Mouse (Mus musculus) hindbrain, embryonic 12.5 days (tissue): Measurements from ENCODE around the gene Gm10720. TPM values are rescaled to one million over a fixed set of nuclear protein-coding genes. Genes with fewer than 3 reads are reported as not detected.
"Not testable (repeated sequence)": the region's sequence is repeated elsewhere in the genome, so short reads cannot be mapped to it uniquely, and the experiment has no call there.

Experiments used
- ATAC-seq: fragments of 200-750 bp; cut with Nextera tagmentation; 2 replicates; pipeline ENCODE4 v1.8.0; 2017; ENCODE audit warnings: moderate TSS enrichment; ENCODE audit not compliant: low FRiP score
- H3K27ac ChIP-seq: fragments of 300-500 bp; sonication (generic); 2 replicates; pipeline ENCODE4 v1.5.1; 2016; ENCODE audit warnings: mild to moderate bottlenecking
- H3K27me3 ChIP-seq: fragments of 300-500 bp; sonication (generic); 2 replicates; pipeline ENCODE4 v1.6.1; 2016; ENCODE audit warnings: mild to moderate bottlenecking
- H3K36me3 ChIP-seq: fragments of 300-500 bp; sonication (generic); 2 replicates; pipeline ENCODE4 v1.6.1; 2016; ENCODE audit warnings: mild to moderate bottlenecking
- H3K4me1 ChIP-seq: fragments of 300-500 bp; sonication (generic); 2 replicates; pipeline ENCODE4 v1.6.1; 2016
- H3K4me2 ChIP-seq: fragments of 300-500 bp; sonication (generic); replicated peaks from 2 replicates; pipeline ENCODE4 v1.6.1; 2016; ENCODE audit warnings: mild to moderate bottlenecking
- H3K4me3 ChIP-seq: fragments of 300-500 bp; sonication (generic); 2 replicates; pipeline ENCODE4 v1.5.1; 2016; ENCODE audit warnings: mild to moderate bottlenecking
- H3K9ac ChIP-seq: fragments of 300-500 bp; sonication (generic); 2 replicates; pipeline ENCODE4 v1.6.1; 2016; ENCODE audit warnings: mild to moderate bottlenecking, moderate library complexity
- H3K9me3 ChIP-seq: fragments of 300-500 bp; sonication (generic); replicated peaks from 2 replicates; pipeline ENCODE4 v1.6.1; 2016; ENCODE audit warnings: mild to moderate bottlenecking
- WGBS: fragments of 180-500 bp; shearing (Covaris S2); methylation state at CpG from one replicate; pipeline ENCODE4 v1.1.7; 2016; 5-methylcytosine and 5-hydroxymethylcytosine counted together
- microRNA-seq: library from miRNA; unstranded; fragments of <30 nt; microRNA quantifications from one replicate; pipeline ENCODE4, GENCODE M21; 2017
- polyA plus RNA-seq: library from polyadenylated mRNA; unstranded; fragments of >200 nt; fragmentation: Nextera tagmentation; extraction: Ambion mirVana; gene quantifications from 2 replicates; pipeline ENCODE4 v1.2.1, GENCODE M21; 2016

The Gm10720 gene
- polyA plus RNA-seq, 1 experiment from 2014 or later = not detected

DNA sequence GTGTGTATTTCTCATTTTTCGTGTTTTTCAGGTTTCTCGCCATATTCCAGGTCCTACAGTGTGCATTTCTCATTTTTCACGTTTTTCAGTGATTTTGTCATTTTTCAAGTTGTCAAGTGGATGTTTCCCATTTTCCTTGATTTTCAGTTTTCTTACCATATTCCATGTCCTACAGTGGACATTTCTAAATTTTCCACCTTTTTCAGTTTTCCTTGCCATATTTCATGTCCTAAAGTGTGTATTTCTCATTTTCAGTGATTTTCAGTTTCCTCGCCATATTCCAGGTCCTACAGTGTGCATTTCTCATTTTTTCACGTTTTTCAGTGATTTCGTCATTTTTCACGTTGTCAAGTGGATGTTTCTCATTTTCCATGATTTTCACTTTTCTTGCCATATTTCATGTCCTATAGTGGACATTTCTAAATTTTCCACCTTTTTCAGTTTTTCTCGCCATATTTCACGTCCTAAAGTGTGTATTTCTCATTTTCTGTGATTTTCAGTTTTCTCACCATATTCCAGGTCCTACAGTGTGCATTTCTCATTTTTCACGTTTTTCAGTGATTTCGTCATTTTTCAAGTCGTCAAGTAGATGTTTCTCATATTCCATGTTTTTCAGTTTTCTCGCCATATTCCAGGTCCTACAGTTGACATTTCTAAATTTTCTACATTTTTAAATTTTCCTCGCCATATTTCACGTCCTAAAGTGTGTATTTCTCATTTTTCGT lies 14.0 kb downstream of the Gm10720 start:
- not testable (repeated sequence) for H3K36me3 ChIP-seq, H3K9ac ChIP-seq, H3K9me3 ChIP-seq, ATAC-seq, H3K27ac ChIP-seq, H3K4me2 ChIP-seq, H3K4me3 ChIP-seq, H3K4me1 ChIP-seq, H3K27me3 ChIP-seq
- WGBS = 64% methylated on average over 14 of the region's 16 CpGs

DNA sequence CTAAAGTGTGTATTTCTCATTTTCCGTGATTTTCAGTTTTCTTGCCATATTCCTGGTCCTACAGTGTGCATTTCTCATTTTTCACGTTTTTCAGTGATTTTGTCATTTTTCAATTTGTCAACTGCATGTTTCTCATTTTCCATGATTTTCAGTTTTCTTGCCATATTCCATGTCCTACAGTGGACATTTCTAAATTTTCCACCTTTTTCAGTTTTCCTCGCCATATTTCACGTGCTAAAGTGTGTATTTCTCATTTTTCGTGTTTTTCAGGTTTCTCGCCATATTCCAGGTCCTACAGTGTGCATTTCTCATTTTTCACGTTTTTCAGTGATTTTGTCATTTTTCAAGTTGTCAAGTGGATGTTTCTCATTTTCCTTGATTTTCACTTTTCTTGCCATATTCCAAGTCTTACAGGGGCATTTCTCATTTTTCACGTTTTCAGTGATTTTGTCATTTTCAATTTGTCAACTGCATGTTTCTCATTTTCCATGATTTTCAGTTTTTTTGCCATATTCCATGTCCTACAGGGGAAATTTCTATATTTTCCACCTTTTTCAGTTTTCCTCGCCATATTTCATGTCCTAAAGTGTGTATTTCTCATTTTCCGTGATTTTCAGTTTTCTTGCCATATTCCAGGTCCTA lies 15.3 kb downstream of the Gm10720 start:
- not testable (repeated sequence) for H3K9ac ChIP-seq, H3K9me3 ChIP-seq, H3K4me3 ChIP-seq, H3K36me3 ChIP-seq, H3K27ac ChIP-seq, H3K27me3 ChIP-seq, H3K4me1 ChIP-seq, H3K4me2 ChIP-seq
- 59% methylated on average over 2 of the region's 10 CpGs for WGBS
- ATAC-seq = 0 out of 2 replicates have a peak, but pooled peaks have one; percentile 45

DNA sequence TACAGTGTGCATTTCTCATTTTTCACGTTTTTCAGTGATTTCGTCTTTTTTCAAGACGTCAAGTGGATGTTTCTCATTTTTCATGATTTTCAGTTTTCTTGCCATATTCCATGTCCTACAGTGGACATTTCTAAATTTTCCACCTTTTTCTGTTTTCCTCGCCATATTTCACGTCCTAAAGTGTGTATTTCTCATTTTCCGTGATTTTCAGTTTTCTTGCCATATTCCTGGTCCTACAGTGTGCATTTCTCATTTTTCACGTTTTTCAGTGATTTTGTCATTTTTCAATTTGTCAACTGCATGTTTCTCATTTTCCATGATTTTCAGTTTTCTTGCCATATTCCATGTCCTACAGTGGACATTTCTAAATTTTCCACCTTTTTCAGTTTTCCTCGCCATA lies 18.8 kb downstream of the Gm10720 start, which contains the start of gene Gm17535:
Gene Gm17535, plus strand, starts transcription at position 301 of the 400 bp plus-strand sequence.
- not testable (repeated sequence) for H3K36me3 ChIP-seq, H3K27me3 ChIP-seq, H3K4me2 ChIP-seq, H3K27ac ChIP-seq, ATAC-seq, H3K9ac ChIP-seq, H3K9me3 ChIP-seq, H3K4me1 ChIP-seq, H3K4me3 ChIP-seq
- 38% methylated on average over 1 of the region's 8 CpGs for WGBS

DNA sequence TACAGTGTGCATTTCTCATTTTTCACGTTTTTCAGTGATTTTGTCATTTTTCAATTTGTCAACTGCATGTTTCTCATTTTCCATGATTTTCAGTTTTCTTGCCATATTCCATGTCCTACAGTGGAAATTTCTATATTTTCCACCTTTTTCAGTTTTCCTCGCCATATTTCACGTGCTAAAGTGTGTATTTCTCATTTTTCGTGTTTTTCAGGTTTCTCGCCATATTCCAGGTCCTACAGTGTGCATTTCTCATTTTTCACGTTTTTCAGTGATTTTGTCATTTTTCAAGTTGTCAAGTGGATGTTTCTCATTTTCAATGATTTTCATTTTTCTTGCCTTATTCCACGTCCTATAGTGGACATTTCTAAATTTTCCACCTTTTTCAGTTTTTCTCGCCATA lies 21.1 kb downstream of the Gm10720 start, which contains the start of gene Gm10715:
Gene Gm10715, plus strand, starts transcription at position 301 of the 400 bp plus-strand sequence.
- not testable (repeated sequence) for H3K27ac ChIP-seq, H3K4me1 ChIP-seq, H3K4me2 ChIP-seq, H3K36me3 ChIP-seq, H3K4me3 ChIP-seq, ATAC-seq, H3K27me3 ChIP-seq, H3K9me3 ChIP-seq, H3K9ac ChIP-seq
- WGBS = 81% methylated on average over 8 of the region's 8 CpGs

DNA sequence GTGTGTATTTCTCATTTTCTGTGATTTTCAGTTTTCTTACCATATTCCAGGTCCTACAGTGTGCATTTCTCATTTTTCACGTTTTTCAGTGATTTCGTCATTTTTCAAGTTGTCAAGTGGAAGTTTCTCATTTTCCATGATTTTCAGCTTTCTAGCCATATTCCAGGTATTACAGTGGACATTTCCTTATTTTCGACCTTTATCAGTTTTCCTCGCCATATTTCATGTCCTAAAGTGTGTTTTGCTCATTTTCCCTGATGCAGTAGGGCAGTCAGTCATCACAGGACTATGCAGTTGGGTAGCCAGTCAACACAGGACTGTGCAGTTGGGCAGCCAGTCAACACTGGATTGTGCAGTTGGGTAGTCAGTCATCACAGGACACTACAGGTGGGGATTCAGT lies 22.7 kb downstream of the Gm10720 start:
- WGBS = 64% methylated on average over 4 of the region's 4 CpGs

More for the DNA sequence above, 22.7 kb downstream of the Gm10720 start:
- H3K36me3 ChIP-seq, ATAC-seq, H3K9ac ChIP-seq, H3K4me2 ChIP-seq, H3K27ac ChIP-seq, H3K27me3 ChIP-seq, H3K4me3 ChIP-seq, H3K4me1 ChIP-seq: not testable (repeated sequence)
- peaks cover 13% of the 10 kb centered on the region for H3K9me3 ChIP-seq

Small RNAs within 50 kb of the gene (microRNA-seq; reads per million reads assigned to microRNA genes)
- not detected for gene Mir101c

Other genes with a start within 250 kb of the Gm10720 start
- not detected in 2 replicates for gene Gm10722, start 14.7 kb upstream of the Gm10720 start, polyA plus RNA-seq
- gene Gm11168, start 12.3 kb upstream of the Gm10720 start, polyA plus RNA-seq = not detected in 2 replicates
- 0.61 TPM in 1 of 2 replicates, not detected in the other for gene Gm10721, start 2.5 kb upstream of the Gm10720 start, polyA plus RNA-seq
- gene Gm10719, start 1.8 kb downstream of the Gm10720 start, polyA plus RNA-seq = 0.61 and 0.63 TPM in 2 replicates
- not detected in 2 replicates for gene Gm10718, start 7.9 kb downstream of the Gm10720 start, polyA plus RNA-seq
- 0.90 and 1.5 TPM in 2 replicates for gene Gm10717, start 9.8 kb downstream of the Gm10720 start, polyA plus RNA-seq
- not detected in 2 replicates for gene Gm17535, start 18.9 kb downstream of the Gm10720 start, polyA plus RNA-seq
- not detected in 2 replicates for gene Gm10715, start 21.2 kb downstream of the Gm10720 start, polyA plus RNA-seq